Mouse (Mus musculus) erythroblast, embryonic 14.5 days (primary cell): ENCODE data around the gene Kcnk10. TPM values are rescaled to one million over a fixed set of nuclear protein-coding genes. Genes with fewer than 3 reads are reported as not detected.

Experiments used
- H3K27me3 ChIP-seq: 2 replicates; pipeline ENCODE4 v1.6.1; 2012; ENCODE audit warnings: inconsistent platforms; ENCODE audit not compliant: control insufficient read depth
- H3K36me3 ChIP-seq: 2 replicates; pipeline ENCODE4 v1.6.1; 2012; ENCODE audit warnings: mild to moderate bottlenecking, inconsistent platforms; ENCODE audit not compliant: control insufficient read depth
- H3K4me1 ChIP-seq: 2 replicates; pipeline ENCODE4 v1.6.1; 2012; ENCODE audit warnings: inconsistent platforms; ENCODE audit not compliant: control insufficient read depth
- H3K4me3 ChIP-seq: replicated peaks from 2 replicates; pipeline ENCODE3; 2012; ENCODE audit warnings: moderate library complexity, mild to moderate bottlenecking, inconsistent platforms
- H3K9me3 ChIP-seq: 2 replicates; pipeline ENCODE4 v1.6.1; 2012; ENCODE audit warnings: low read length, inconsistent platforms, mixed read lengths; ENCODE audit not compliant: control insufficient read depth
- GATA1 ChIP-seq: IDR thresholded peaks from 2 replicates; pipeline ENCODE4 v1.6.1; 2012; ENCODE audit warnings: low read length, inconsistent platforms, mixed read lengths
- TAL1 ChIP-seq: IDR thresholded peaks from 3 replicates; pipeline ENCODE4 v1.6.1; 2012; ENCODE audit warnings: low read length, inconsistent platforms, mixed read lengths
- polyA plus RNA-seq: library from polyadenylated mRNA; stranded (reverse); fragments of >175 nt; gene quantifications from 2 replicates; pipeline ENCODE4 v1.2.3, GENCODE M21; 2012

The Kcnk10 gene
- polyA plus RNA-seq, 1 experiment: not detected

- Histone ChIP-seq H3K36me3 (no peaks in the 10 kb centered on the region), H3K4me1 (no peaks in the 10 kb centered on the region), H3K27me3 (no peaks in the 10 kb centered on the region), H3K9me3 (peaks cover 10% of the 10 kb centered on the region), H3K4me3 (no peak overlapping the region)
- TF ChIP-seq TAL1: no peak
- no peak for TF ChIP-seq GATA1
Observed at GRCm38 (mm10) chr12:98501045-98501444, 77.1 kb downstream of the Kcnk10 start.

DNA sequence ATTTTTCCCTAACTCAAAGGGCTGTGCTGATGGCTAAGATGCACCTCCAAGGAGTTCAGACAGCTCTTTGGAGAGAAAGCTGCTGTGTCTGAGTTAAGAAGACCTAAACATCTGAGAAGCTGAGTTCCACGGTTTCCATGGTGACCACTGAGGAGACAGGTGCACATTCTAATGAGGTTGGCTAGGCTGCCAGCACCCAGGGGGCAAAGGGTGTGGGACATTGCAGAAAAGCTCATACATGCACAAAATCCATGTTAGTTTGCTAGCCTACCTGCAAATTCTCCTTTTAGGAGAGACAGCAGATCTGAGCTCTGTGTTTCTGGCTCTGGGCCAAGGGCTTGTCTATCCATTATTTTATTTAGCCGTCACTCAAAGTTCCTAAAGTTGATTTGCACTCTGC is 96.7 kb downstream of the Kcnk10 start:
- Histone ChIP-seq H3K4me3 (no peak overlapping the region), H3K9me3 (peaks cover 18% of the 10 kb centered on the region), H3K4me1 (no peaks in the 10 kb centered on the region), H3K36me3 (no peaks in the 10 kb centered on the region), H3K27me3 (no peaks in the 10 kb centered on the region)
- no peak for TF ChIP-seq TAL1
- no peak for TF ChIP-seq GATA1

- H3K27me3 ChIP-seq: no peaks in the 10 kb centered on the region
- no peaks in the 10 kb centered on the region for H3K36me3 ChIP-seq
- no peaks in the 10 kb centered on the region for H3K4me1 ChIP-seq
- no peak for TF ChIP-seq TAL1
- no peak for TF ChIP-seq GATA1
- H3K9me3 ChIP-seq: peaks cover 18% of the 10 kb centered on the region
- H3K4me3 ChIP-seq: no peak overlapping the region
Observed at GRCm38 (mm10) chr12:98481048-98481447, 97.1 kb downstream of the Kcnk10 start.

- TF ChIP-seq TAL1: no peak
- TF ChIP-seq GATA1: no peak
- H3K4me3 ChIP-seq: no peak overlapping the region
- H3K4me1 ChIP-seq: no peaks in the 10 kb centered on the region
- no peaks in the 10 kb centered on the region for H3K36me3 ChIP-seq
- H3K9me3 ChIP-seq: peaks cover 18% of the 10 kb centered on the region
- H3K27me3 ChIP-seq: no peaks in the 10 kb centered on the region
Observed at GRCm38 (mm10) chr12:98477673-98478461, 100.2 kb downstream of the Kcnk10 start.

- Histone ChIP-seq H3K4me3 (no peak overlapping the region), H3K4me1 (no peaks in the 10 kb centered on the region), H3K36me3 (no peaks in the 10 kb centered on the region), H3K9me3 (0 out of 2 replicates have a peak, but pooled peaks cover 3% of the 10 kb centered on the region), H3K27me3 (no peaks in the 10 kb centered on the region)
- TF ChIP-seq TAL1 (no peak), GATA1 (no peak)
Observed at GRCm38 (mm10) chr12:98471232-98471631, 106.9 kb downstream of the Kcnk10 start.

GRCm38 (mm10) chr12:98470097-98470496 is 108.0 kb downstream of the Kcnk10 start:
- H3K4me3 ChIP-seq: no peak overlapping the region
- H3K4me1 ChIP-seq: no peaks in the 10 kb centered on the region
- H3K36me3 ChIP-seq: no peaks in the 10 kb centered on the region
- no peak for TF ChIP-seq TAL1
- no peak for TF ChIP-seq GATA1
- H3K27me3 ChIP-seq: no peaks in the 10 kb centered on the region
- 0 out of 2 replicates have a peak, but pooled peaks cover 3% of the 10 kb centered on the region for H3K9me3 ChIP-seq

DNA sequence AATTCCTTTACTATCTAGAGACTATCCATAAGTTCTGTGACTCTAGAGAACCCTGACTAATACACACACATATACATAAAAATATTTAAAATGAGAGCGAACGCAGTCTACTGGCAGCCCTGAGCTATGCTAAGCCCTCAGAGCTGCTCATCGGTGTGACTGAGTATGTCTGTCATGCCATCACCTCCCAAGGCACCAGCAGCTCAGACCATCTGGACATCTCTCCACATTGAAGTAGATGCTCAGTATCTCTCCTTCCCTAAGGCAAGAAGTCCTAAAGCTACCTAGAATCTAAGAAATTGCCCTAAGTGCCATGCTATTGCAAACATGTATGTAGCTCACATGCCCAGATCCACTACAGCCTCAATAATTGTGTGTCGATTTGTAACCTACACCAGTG is 110.3 kb downstream of the Kcnk10 start:
- H3K9me3 ChIP-seq: 0 out of 2 replicates have a peak, but pooled peaks cover 3% of the 10 kb centered on the region
- TF ChIP-seq TAL1 (no peak), GATA1 (no peak)
- H3K4me3 ChIP-seq: no peak overlapping the region
- no peaks in the 10 kb centered on the region for H3K27me3 ChIP-seq
- no peaks in the 10 kb centered on the region for H3K36me3 ChIP-seq
- H3K4me1 ChIP-seq: no peaks in the 10 kb centered on the region

DNA sequence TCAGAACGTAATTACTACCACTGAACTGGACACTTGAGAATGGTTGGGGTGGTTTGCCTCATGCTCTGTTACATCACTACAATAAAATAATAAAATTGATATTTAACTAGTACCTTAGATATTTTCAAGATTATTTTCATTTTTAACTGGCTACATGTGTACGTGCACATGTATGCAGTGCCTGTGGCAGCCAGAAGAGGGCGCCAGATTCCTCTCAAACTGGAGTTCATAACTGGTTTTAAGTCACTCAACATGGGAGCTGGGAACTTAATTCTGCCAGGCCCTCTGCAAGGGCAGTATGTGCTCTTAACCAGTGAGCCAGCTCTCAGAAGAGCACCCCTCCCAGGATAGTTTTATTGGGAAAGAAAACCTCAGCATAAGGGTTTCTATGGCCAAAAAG is 118.2 kb downstream of the Kcnk10 start:
- Histone ChIP-seq H3K4me3 (no peak overlapping the region), H3K9me3 (peaks cover 8% of the 10 kb centered on the region), H3K4me1 (no peaks in the 10 kb centered on the region), H3K27me3 (no peaks in the 10 kb centered on the region), H3K36me3 (no peaks in the 10 kb centered on the region)
- TF ChIP-seq GATA1: no peak
- no peak for TF ChIP-seq TAL1

GRCm38 (mm10) chr12:98458944-98459343 is 119.2 kb downstream of the Kcnk10 start:
- Histone ChIP-seq H3K9me3 (peaks cover 12% of the 10 kb centered on the region), H3K4me1 (no peaks in the 10 kb centered on the region), H3K4me3 (no peak overlapping the region), H3K36me3 (no peaks in the 10 kb centered on the region), H3K27me3 (no peaks in the 10 kb centered on the region)
- TF ChIP-seq TAL1 (no peak), GATA1 (no peak)

DNA sequence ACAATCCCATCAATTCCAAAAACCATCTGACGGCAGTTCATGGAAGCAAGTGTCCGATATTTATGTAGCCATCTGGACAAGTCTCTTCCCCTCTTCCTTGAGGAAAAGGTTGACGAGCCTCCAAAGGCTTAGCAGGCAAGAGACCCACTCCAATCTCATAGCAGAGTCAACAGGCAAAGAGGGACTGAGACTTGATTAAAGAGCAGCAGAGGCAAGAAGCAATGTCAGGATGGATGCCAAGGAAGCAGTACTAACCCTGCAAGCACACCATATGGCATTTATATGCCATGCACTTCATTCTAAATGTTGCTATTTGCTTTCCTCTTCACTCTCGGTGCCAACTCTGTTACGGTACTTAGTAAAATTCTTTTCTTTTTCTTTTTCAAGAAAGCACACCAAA is 119.6 kb downstream of the Kcnk10 start:
- peaks cover 16% of the 10 kb centered on the region for H3K9me3 ChIP-seq
- no peak for TF ChIP-seq TAL1
- TF ChIP-seq GATA1: no peak
- H3K27me3 ChIP-seq: no peaks in the 10 kb centered on the region
- H3K36me3 ChIP-seq: no peaks in the 10 kb centered on the region
- H3K4me1 ChIP-seq: no peaks in the 10 kb centered on the region
- H3K4me3 ChIP-seq: no peak overlapping the region
